Comparison of ENCODE assay signal across 8 mouse cellular contexts in the genomic region with DNA sequence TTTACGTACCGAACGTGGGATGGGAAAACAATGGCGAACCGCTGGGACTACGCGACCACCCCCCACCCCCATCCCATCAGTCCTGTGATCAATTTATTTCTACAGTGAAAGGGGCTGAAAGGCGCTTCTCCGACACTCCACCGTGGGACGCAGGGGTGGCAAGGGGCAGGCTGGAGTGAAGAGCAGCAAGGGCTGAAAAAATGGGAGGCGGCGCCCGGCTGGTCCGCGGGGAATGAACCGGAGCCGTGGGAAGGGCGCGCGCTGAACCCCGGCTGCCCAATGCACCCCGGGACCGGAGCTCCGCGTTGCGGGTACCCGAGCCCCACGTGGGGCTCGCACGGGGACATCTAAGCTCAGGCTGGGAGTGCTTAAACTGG. TPM values are rescaled to one million over a fixed set of nuclear protein-coding genes. Genes with fewer than 3 reads are reported as not detected.
DNase-seq lines count a peak whose midpoint lies in the region; ATAC-seq and TF ChIP-seq lines count a peak whose summit lies in the region.

No protein-coding gene starts in this region.

- H3K4me2 ChIP-seq in embryonic facial prominence, embryonic 13.5 days: peak overlapping the region; percentile 99
- H3K4me2 ChIP-seq in intestine, embryonic 15.5 days (replicated peaks): peak overlapping the region; percentile 84
- peak overlapping the region; percentile 99 for H3K4me2 ChIP-seq in midbrain, embryonic 16.5 days (ENCODE audit: low read length)

- H3K4me1 ChIP-seq in kidney, adult 2 months (ENCODE audit: control insufficient read depth, insufficient read depth, low read length): peaks cover 14% of the 10 kb centered on the region
- H3K4me1 ChIP-seq in embryonic facial prominence, embryonic 13.5 days: peaks cover 22% of the 10 kb centered on the region
- H3K4me1 ChIP-seq in intestine, embryonic 15.5 days (replicated peaks): peaks cover 35% of the 10 kb centered on the region
- H3K4me1 ChIP-seq in midbrain, embryonic 16.5 days (ENCODE audit: control insufficient read depth, insufficient read depth, low read length): peaks cover 13% of the 10 kb centered on the region

- peak overlapping the region; percentile 61 for H3K4me3 ChIP-seq in kidney, adult 2 months (ENCODE audit: insufficient read depth, low read depth, low read length)
- H3K4me3 ChIP-seq in embryonic facial prominence, embryonic 13.5 days: peak overlapping the region; percentile 73
- H3K4me3 ChIP-seq in intestine, embryonic 15.5 days (replicated peaks): peak overlapping the region; percentile 84
- peak overlapping the region; percentile 71 for H3K4me3 ChIP-seq in midbrain, embryonic 16.5 days (ENCODE audit: low read depth, low read length)

- under 1% methylated on average over 31 of the region's 31 CpGs for WGBS in kidney, adult 2 months
- WGBS in embryonic facial prominence, embryonic 13.5 days: 0% methylated on average over 31 of the region's 31 CpGs
- WGBS in intestine, embryonic 15.5 days: under 1% methylated on average over 31 of the region's 31 CpGs
- WGBS in midbrain, embryonic 16.5 days: 0% methylated on average over 31 of the region's 31 CpGs

- no peak for DNase-seq in kidney, adult 2 months
- no peak for DNase-seq in kidney, adult 11 months
- no peak for DNase-seq in c-Kit-positive CD71-positive TER-119-positive erythroid progenitor cells, embryonic 14.5 days (ENCODE audit: low spot score)
- DNase-seq in MN1 (ENCODE audit: low spot score): no peak
- no peak for DNase-seq in thymus, postnatal 0 days (ENCODE audit: low spot score)

- no peaks in the 10 kb centered on the region for H3K36me3 ChIP-seq in kidney, adult 2 months (ENCODE audit: control insufficient read depth, insufficient read depth, low read length)
- H3K36me3 ChIP-seq in embryonic facial prominence, embryonic 13.5 days: no peaks in the 10 kb centered on the region
- no peaks in the 10 kb centered on the region for H3K36me3 ChIP-seq in intestine, embryonic 15.5 days
- no peaks in the 10 kb centered on the region for H3K36me3 ChIP-seq in midbrain, embryonic 16.5 days (ENCODE audit: control insufficient read depth, insufficient read depth, low read length)

- TF ChIP-seq POLR2A in kidney, adult 2 months (IDR thresholded peaks at IDR 0.05; ENCODE audit: low read depth, low read length): no peak

- ATAC-seq in embryonic facial prominence, embryonic 13.5 days (ENCODE audit: insufficient number of reproducible peaks, insufficient read depth, low FRiP score, low TSS enrichment, low read depth): no peak
- ATAC-seq in intestine, embryonic 15.5 days: peak; percentile 3; the same call in 1 of the 2 replicates
- ATAC-seq in midbrain, embryonic 16.5 days: peak; percentile 36; the same call in 1 of the 2 replicates

- no peaks in the 10 kb centered on the region for H3K27me3 ChIP-seq in kidney, adult 2 months (replicated peaks; ENCODE audit: control insufficient read depth, insufficient read depth, low read length)
- peaks cover 22% of the 10 kb centered on the region for H3K27me3 ChIP-seq in embryonic facial prominence, embryonic 13.5 days
- no peaks in the 10 kb centered on the region for H3K27me3 ChIP-seq in intestine, embryonic 15.5 days (replicated peaks)
- no peaks in the 10 kb centered on the region for H3K27me3 ChIP-seq in midbrain, embryonic 16.5 days (ENCODE audit: control insufficient read depth, insufficient read depth, low read depth, low read length)

- H3K27ac ChIP-seq in kidney, adult 2 months (ENCODE audit: insufficient read depth, low read depth, low read length): peak overlapping the region; percentile 85
- H3K27ac ChIP-seq in embryonic facial prominence, embryonic 13.5 days: 0 out of 2 replicates have a peak overlapping the region, but pooled peaks have one; percentile 77
- H3K27ac ChIP-seq in intestine, embryonic 15.5 days: peak overlapping the region; percentile 96
- H3K27ac ChIP-seq in midbrain, embryonic 16.5 days (ENCODE audit: low read length): peak overlapping the region; percentile 80

- peak overlapping the region; percentile 82 for H3K9ac ChIP-seq in embryonic facial prominence, embryonic 13.5 days
- peak overlapping the region; percentile 87 for H3K9ac ChIP-seq in intestine, embryonic 15.5 days
- H3K9ac ChIP-seq in midbrain, embryonic 16.5 days (ENCODE audit: low read depth, low read length): peak overlapping the region; percentile 58

- no peaks in the 10 kb centered on the region for H3K9me3 ChIP-seq in embryonic facial prominence, embryonic 13.5 days
- no peaks in the 10 kb centered on the region for H3K9me3 ChIP-seq in intestine, embryonic 15.5 days
- H3K9me3 ChIP-seq in midbrain, embryonic 16.5 days (replicated peaks; ENCODE audit: control insufficient read depth, low read length, poor library complexity, severe bottlenecking): no peaks in the 10 kb centered on the region

- no peak for TF ChIP-seq CTCF in kidney, adult 2 months (conservative IDR thresholded peaks at IDR 0.05; ENCODE audit: insufficient read depth, insufficient read length, low read depth, low read length)

RNA-seq across cellular contexts. Expression of gene Sox13, which starts 1.0 kb away (rescaled TPM):
- 46.7 and 51.2 TPM in 2 replicates for polyA plus RNA-seq in kidney, adult 2 months (2012; rRNA removed)
- polyA plus RNA-seq in embryonic facial prominence, embryonic 13.5 days (2015; fragmentation: Nextera tagmentation; extraction: Ambion mirVana): 5.2 and 7.3 TPM in 2 replicates
- polyA plus RNA-seq in intestine, embryonic 15.5 days (2015; fragmentation: Nextera tagmentation; extraction: Ambion mirVana): 9.0 and 11.4 TPM in 2 replicates
- 5.3 and 7.4 TPM in 2 replicates for polyA plus RNA-seq in midbrain, embryonic 16.5 days (2015; fragmentation: Nextera tagmentation; extraction: Ambion mirVana)
- 14.6 and 15.2 TPM in 2 replicates for polyA plus RNA-seq in thymus, postnatal 0 days (2015; fragmentation: Nextera tagmentation; extraction: Ambion mirVana)

RNA-seq across cellular contexts. Expression of gene Etnk2, which starts 59.8 kb away (rescaled TPM):
- polyA plus RNA-seq in kidney, adult 2 months (2012; rRNA removed): 5.4 and 5.6 TPM in 2 replicates
- polyA plus RNA-seq in embryonic facial prominence, embryonic 13.5 days (2015; fragmentation: Nextera tagmentation; extraction: Ambion mirVana): 2.8 and 3.2 TPM in 2 replicates
- 3.3 and 3.5 TPM in 2 replicates for polyA plus RNA-seq in intestine, embryonic 15.5 days (2015; fragmentation: Nextera tagmentation; extraction: Ambion mirVana)
- 24.6 and 26.5 TPM in 2 replicates for polyA plus RNA-seq in midbrain, embryonic 16.5 days (2015; fragmentation: Nextera tagmentation; extraction: Ambion mirVana)
- 0.12 and 0.27 TPM in 2 replicates for polyA plus RNA-seq in thymus, postnatal 0 days (2015; fragmentation: Nextera tagmentation; extraction: Ambion mirVana)
